Mouse (Mus musculus) lung, postnatal 0 days (tissue): ENCODE measurements at regions not wholly inside any gene's neighbourhood (a gene's known extent, or its start where the extent isn't known, plus 50 kb on each side); places are given as distances from the start of the nearest gene placed in this dataset.

Experiments used
- CTCF ChIP-seq: IDR thresholded peaks from 2 replicates; pipeline ENCODE4 v1.5.1; 2016; ENCODE audit warnings: antibody characterized with exemption, mild to moderate bottlenecking
- EP300 ChIP-seq: IDR thresholded peaks from 2 replicates; pipeline ENCODE4 v1.6.1; 2016; ENCODE audit warnings: antibody characterized with exemption, mild to moderate bottlenecking, control low read depth

DNA sequence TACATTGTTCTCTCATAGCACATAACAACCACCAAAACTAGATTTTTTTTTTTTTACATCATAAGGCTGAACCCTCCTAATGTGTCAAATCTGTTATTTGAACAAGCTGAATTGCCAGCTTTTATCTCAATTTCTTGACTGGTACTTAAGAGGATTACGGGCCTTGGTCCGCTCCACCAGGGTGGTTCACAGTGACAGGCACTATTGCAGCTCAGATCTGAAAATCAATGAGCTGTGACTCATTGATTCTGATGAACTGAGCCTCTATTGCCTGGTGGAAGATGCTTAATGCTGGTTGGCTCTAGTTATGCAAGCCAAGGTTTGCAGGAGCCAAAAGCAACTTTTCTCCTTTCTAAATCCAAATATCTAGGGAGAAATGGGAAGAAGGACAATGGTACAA lies 269.2 kb upstream of the Ednrb start:
- TF ChIP-seq CTCF: no peak
- TF ChIP-seq EP300: no peak
